ENCODE assay signal across 31 mouse cellular contexts in the genomic region with DNA sequence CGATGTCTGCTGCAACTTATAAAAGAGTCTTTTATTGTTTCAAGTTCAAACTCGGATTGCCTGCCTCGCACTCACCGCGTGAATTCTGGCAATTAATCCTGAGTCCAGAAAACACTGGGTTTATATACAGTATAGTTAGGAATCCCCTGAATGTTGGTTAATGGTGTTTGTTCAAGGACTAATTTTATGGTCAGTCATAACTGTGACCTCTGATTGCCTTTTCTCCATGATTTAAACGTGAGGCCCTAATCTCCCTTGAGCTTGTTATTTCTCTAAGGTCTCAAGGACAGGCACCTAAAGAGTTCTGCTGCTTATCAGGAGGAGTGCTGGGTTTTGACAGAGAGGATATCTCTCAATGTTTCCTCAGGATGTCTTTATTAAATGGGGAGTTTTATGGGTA. TPM values are rescaled to one million over a fixed set of nuclear protein-coding genes. Genes with fewer than 3 reads are reported as not detected.
A peak's percentile ranks its signal among the peaks of the same experiment; 100 is the strongest.
DNase-seq lines count a peak whose midpoint lies in the region; ATAC-seq and TF ChIP-seq lines count a peak whose summit lies in the region.
"Had no signal": no experiment of that assay in that cellular context is flagged by ENCODE, and none has a peak within 500 bp of the region (broad histone marks: within the 10 kb centered on the region; RNA-seq: fewer than 3 reads in every experiment).

No protein-coding gene starts in this region.

- peaks cover 14% of the 10 kb centered on the region; the same call in 1 of the 2 replicates for H3K4me1 ChIP-seq in limb, embryonic 12.5 days (replicated peaks)
- peaks cover 13% of the 10 kb centered on the region for H3K4me1 ChIP-seq in limb, embryonic 10.5 days
- H3K4me1 ChIP-seq in intestine, embryonic 15.5 days (replicated peaks) = 0 out of 2 replicates have a peak, but pooled peaks cover 3% of the 10 kb centered on the region
- peaks cover 3% of the 10 kb centered on the region; the same call in 1 of the 2 replicates for H3K4me1 ChIP-seq in limb, embryonic 14.5 days (ENCODE audit: control insufficient read depth, insufficient read depth, low read length)
- H3K4me1 ChIP-seq: embryonic facial prominence, embryonic 10.5 days; embryonic facial prominence, embryonic 13.5 days; heart, embryonic 12.5 days; heart, embryonic 15.5 days; hindbrain, embryonic 10.5 days had no signal

- ATAC-seq in limb, embryonic 12.5 days (ENCODE audit: insufficient number of reproducible peaks, insufficient read depth, low FRiP score, low TSS enrichment, low read depth) = no peak
- ATAC-seq in intestine, embryonic 15.5 days = peak; percentile 77
- peak; percentile 30; the same call in 1 of the 2 replicates for ATAC-seq in limb, embryonic 14.5 days (ENCODE audit: low FRiP score, low read depth)
- no peak for ATAC-seq in erythroblast, adult 5-6 weeks (replicated peaks; ENCODE audit: low FRiP score, poor library complexity, severe bottlenecking)
- ATAC-seq: activated CD4-positive, CD25-positive, alpha-beta regulatory T cell, adult 4 months; forebrain, embryonic 14.5 days; forebrain, postnatal 0 days; hindbrain, postnatal 0 days had no signal

- no peak for DNase-seq in limb, embryonic 10.5 days (ENCODE audit: low spot score)
- DNase-seq in limb, embryonic 14.5 days (ENCODE audit: low spot score) = no peak
- DNase-seq in spleen, adult 12 weeks (ENCODE audit: low spot score) = no peak
- DNase-seq: adrenal gland, adult 8-10 months; adrenal gland, postnatal 25 days; cerebellum, adult 11-12 months; cerebellum, adult 8-10 months; cerebellum, postnatal 10 days; cerebellum, postnatal 36 days; embryo, embryonic 11 days; forebrain, postnatal 0 days; gastrocnemius, postnatal 25 days; heart, adult 18-20 months; heart, postnatal 10 days; heart, postnatal 36 days had no signal

- peak overlapping the region; percentile 37; the same call in 1 of the 2 replicates for H3K27ac ChIP-seq in limb, embryonic 12.5 days
- no peak overlapping the region for H3K27ac ChIP-seq in limb, embryonic 10.5 days
- 0 out of 2 replicates have a peak overlapping the region, but pooled peaks have one; percentile 44 for H3K27ac ChIP-seq in intestine, embryonic 15.5 days
- no peak overlapping the region for H3K27ac ChIP-seq in limb, embryonic 14.5 days (replicated peaks; ENCODE audit: low read depth, low read length)
- H3K27ac ChIP-seq: embryonic facial prominence, embryonic 10.5 days; embryonic facial prominence, embryonic 13.5 days; heart, embryonic 15.5 days; hindbrain, embryonic 10.5 days; hindbrain, embryonic 14.5 days; hindbrain, postnatal 0 days had no signal

- no peak for TF ChIP-seq POLR2A in limb, embryonic 14.5 days (IDR thresholded peaks at IDR 0.05; ENCODE audit: borderline replicate concordance, extremely low read depth, insufficient read depth, insufficient read length)

- no peak overlapping the region for H3K9ac ChIP-seq in limb, embryonic 12.5 days (replicated peaks)
- H3K9ac ChIP-seq in intestine, embryonic 15.5 days = no peak overlapping the region
- no peak overlapping the region for H3K9ac ChIP-seq in limb, embryonic 14.5 days (ENCODE audit: low read depth, low read length, severe bottlenecking)
- H3K9ac ChIP-seq: embryonic facial prominence, embryonic 13.5 days; forebrain, postnatal 0 days; heart, embryonic 12.5 days; heart, embryonic 15.5 days; hindbrain, embryonic 14.5 days had no signal

- H3K4me3 ChIP-seq in limb, embryonic 12.5 days (replicated peaks) = no peak overlapping the region
- no peak overlapping the region for H3K4me3 ChIP-seq in limb, embryonic 10.5 days
- H3K4me3 ChIP-seq in intestine, embryonic 15.5 days (replicated peaks) = no peak overlapping the region
- no peak overlapping the region for H3K4me3 ChIP-seq in limb, embryonic 14.5 days (replicated peaks; ENCODE audit: low read length)
- H3K4me3 ChIP-seq: embryonic facial prominence, embryonic 10.5 days; embryonic facial prominence, embryonic 13.5 days; heart, embryonic 12.5 days; heart, embryonic 15.5 days; hindbrain, embryonic 10.5 days had no signal

- 36% methylated on average over 6 of the region's 6 CpGs for WGBS in limb, embryonic 12.5 days
- 81% methylated on average over 6 of the region's 6 CpGs for WGBS in limb, embryonic 10.5 days
- WGBS in intestine, embryonic 15.5 days = 41% methylated on average over 6 of the region's 6 CpGs
- WGBS in limb, embryonic 14.5 days = 31% methylated on average over 6 of the region's 6 CpGs

- no peaks in the 10 kb centered on the region for H3K36me3 ChIP-seq in limb, embryonic 12.5 days
- H3K36me3 ChIP-seq in limb, embryonic 10.5 days = no peaks in the 10 kb centered on the region
- no peaks in the 10 kb centered on the region for H3K36me3 ChIP-seq in intestine, embryonic 15.5 days
- no peaks in the 10 kb centered on the region for H3K36me3 ChIP-seq in limb, embryonic 14.5 days (ENCODE audit: control insufficient read depth, insufficient read depth, low read length)
- H3K36me3 ChIP-seq: embryonic facial prominence, embryonic 10.5 days; embryonic facial prominence, embryonic 13.5 days; heart, embryonic 12.5 days; heart, embryonic 15.5 days; hindbrain, embryonic 10.5 days had no signal

- no peak overlapping the region for H3K4me2 ChIP-seq in limb, embryonic 12.5 days
- no peak overlapping the region for H3K4me2 ChIP-seq in intestine, embryonic 15.5 days (replicated peaks)
- no peak overlapping the region for H3K4me2 ChIP-seq in limb, embryonic 14.5 days (replicated peaks; ENCODE audit: low read depth, low read length, severe bottlenecking)
- H3K4me2 ChIP-seq: embryonic facial prominence, embryonic 13.5 days; heart, embryonic 12.5 days; heart, embryonic 15.5 days; hindbrain, embryonic 14.5 days had no signal

- H3K9me3 ChIP-seq in limb, embryonic 12.5 days = no peaks in the 10 kb centered on the region
- H3K9me3 ChIP-seq in limb, embryonic 10.5 days (replicated peaks) = no peaks in the 10 kb centered on the region
- no peaks in the 10 kb centered on the region for H3K9me3 ChIP-seq in intestine, embryonic 15.5 days
- no peaks in the 10 kb centered on the region for H3K9me3 ChIP-seq in limb, embryonic 14.5 days (ENCODE audit: control insufficient read depth, low read length)
- H3K9me3 ChIP-seq: embryonic facial prominence, embryonic 10.5 days; embryonic facial prominence, embryonic 13.5 days; heart, embryonic 12.5 days; heart, embryonic 15.5 days; hindbrain, embryonic 10.5 days had no signal

- no peaks in the 10 kb centered on the region for H3K27me3 ChIP-seq in limb, embryonic 12.5 days
- no peaks in the 10 kb centered on the region for H3K27me3 ChIP-seq in limb, embryonic 10.5 days (ENCODE audit: low read depth, poor library complexity, severe bottlenecking)
- no peaks in the 10 kb centered on the region for H3K27me3 ChIP-seq in intestine, embryonic 15.5 days (replicated peaks)
- H3K27me3 ChIP-seq in limb, embryonic 14.5 days (ENCODE audit: control insufficient read depth, insufficient read depth, low read length) = no peaks in the 10 kb centered on the region
- H3K27me3 ChIP-seq: embryonic facial prominence, embryonic 13.5 days; heart, embryonic 12.5 days; heart, embryonic 15.5 days had no signal

RNA-seq across cellular contexts. Expression of gene Fam3b, which starts 7.4 kb away (rescaled TPM):
- not detected in 2 replicates for polyA plus RNA-seq in limb, embryonic 12.5 days (2016; fragmentation: Nextera tagmentation; extraction: Ambion mirVana)
- polyA plus RNA-seq in limb, embryonic 10.5 days (2016; fragmentation: Nextera tagmentation; extraction: Ambion mirVana) = not detected in 2 replicates
- 0.85 and 1.3 TPM in 2 replicates for polyA plus RNA-seq in intestine, embryonic 15.5 days (2015; fragmentation: Nextera tagmentation; extraction: Ambion mirVana)
- polyA plus RNA-seq in limb, embryonic 14.5 days (2012; rRNA removed) = not detected in 2 replicates
- polyA plus RNA-seq in limb, embryonic 14.5 days (2014; fragmentation: Nextera tagmentation; extraction: Ambion mirVana) = 0.29 TPM in 1 of 2 replicates, not detected in the other
- not detected in 2 replicates for total RNA-seq in erythroblast, adult 5-6 weeks (2015; ENCODE audit: low replicate concordance)
- total RNA-seq in erythroblast, adult 5-6 weeks (2017; ENCODE audit: low replicate concordance) = not detected in 2 replicates
- total RNA-seq: adrenal gland, adult 8-10 months; adrenal gland, postnatal 25 days; forebrain, postnatal 0 days; gastrocnemius, adult 8-10 months; gastrocnemius, postnatal 25 days; heart, adult 18-20 months; heart, postnatal 10 days; heart, postnatal 36 days; hindbrain, postnatal 0 days had no signal
- polyA plus RNA-seq: brain, embryonic 14.5 days; cortical plate, adult 2 months; embryonic facial prominence, embryonic 10.5 days; embryonic facial prominence, embryonic 13.5 days; forebrain, embryonic 11.5 days; forebrain, embryonic 14.5 days; forebrain, postnatal 0 days; heart, embryonic 12.5 days; heart, embryonic 15.5 days; hindbrain, embryonic 10.5 days; hindbrain, embryonic 14.5 days; hindbrain, postnatal 0 days had no signal

RNA-seq across cellular contexts. Expression of gene Mx1, which starts 59.3 kb away (rescaled TPM):
- polyA plus RNA-seq in limb, embryonic 12.5 days (2016; fragmentation: Nextera tagmentation; extraction: Ambion mirVana) = 0.22 TPM in 1 of 2 replicates, not detected in the other
- not detected in 2 replicates for polyA plus RNA-seq in limb, embryonic 10.5 days (2016; fragmentation: Nextera tagmentation; extraction: Ambion mirVana)
- 0.15 and 0.23 TPM in 2 replicates for polyA plus RNA-seq in intestine, embryonic 15.5 days (2015; fragmentation: Nextera tagmentation; extraction: Ambion mirVana)
- polyA plus RNA-seq in limb, embryonic 14.5 days (2012; rRNA removed) = 0.58 and 0.64 TPM in 2 replicates
- 0.30 and 0.37 TPM in 2 replicates for polyA plus RNA-seq in limb, embryonic 14.5 days (2014; fragmentation: Nextera tagmentation; extraction: Ambion mirVana)
- total RNA-seq in erythroblast, adult 5-6 weeks (2015; ENCODE audit: low replicate concordance) = 2.1 and 3.6 TPM in 2 replicates
- total RNA-seq in erythroblast, adult 5-6 weeks (2017; ENCODE audit: low replicate concordance) = 8.5 and 9.1 TPM in 2 replicates
- polyA plus RNA-seq: embryonic facial prominence, embryonic 10.5 days; forebrain, embryonic 11.5 days; forebrain, embryonic 14.5 days; heart, embryonic 12.5 days; heart, embryonic 15.5 days; hindbrain, embryonic 10.5 days; hindbrain, embryonic 14.5 days had no signal

Comparison
In these comparisons a context has a peak if more than half of its experiments do, and no peak if none do; other contexts are left out.
1. ATAC-seq: peak in intestine, embryonic 15.5 days (single experiment) and limb, embryonic 14.5 days (single experiment); none in limb, embryonic 12.5 days (single experiment) and erythroblast, adult 5-6 weeks (single experiment).
2. H3K27ac ChIP-seq: peak in limb, embryonic 12.5 days (single experiment) and intestine, embryonic 15.5 days (single experiment); none in limb, embryonic 10.5 days (single experiment) and limb, embryonic 14.5 days (single experiment).